Comparison of ENCODE assay signal across 15 mouse cellular contexts in the genomic region with DNA sequence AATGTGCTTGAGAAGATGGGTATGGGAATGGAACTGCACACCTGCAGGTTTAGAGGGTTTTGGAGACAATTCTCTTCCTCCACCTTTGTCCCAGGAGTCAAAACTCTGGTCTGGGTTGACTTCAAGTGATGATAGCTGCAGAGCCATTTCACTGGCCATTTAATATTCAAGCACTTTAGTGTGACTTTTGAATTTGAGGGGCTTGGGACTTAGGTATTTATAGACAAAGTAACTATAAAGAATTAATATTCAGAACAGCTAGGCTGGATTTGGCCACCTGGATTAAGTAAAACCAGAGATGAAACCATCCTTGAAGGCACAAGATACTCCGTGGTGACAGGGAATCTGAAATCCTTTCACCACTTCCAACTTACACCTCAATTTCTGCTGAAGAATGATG. TPM values are rescaled to one million over a fixed set of nuclear protein-coding genes. Genes with fewer than 3 reads are reported as not detected.
DNase-seq lines count a peak whose midpoint lies in the region; ATAC-seq lines count a peak whose summit lies in the region.
"Had no signal": no experiment of that assay in that cellular context is flagged by ENCODE, and none has a peak within 500 bp of the region (broad histone marks: within the 10 kb centered on the region; RNA-seq: fewer than 3 reads in every experiment).

No protein-coding gene starts in this region.

- H3K4me2 ChIP-seq in kidney, embryonic 16.5 days (replicated peaks; ENCODE audit: low read depth, low read length) = 0 out of 2 replicates have a peak overlapping the region, but pooled peaks have one; percentile 81
- peak overlapping the region; percentile 80 for H3K4me2 ChIP-seq in embryonic facial prominence, embryonic 13.5 days
- H3K4me2 ChIP-seq in midbrain, embryonic 13.5 days (replicated peaks) = peak overlapping the region; percentile 90

- no peak overlapping the region for H3K9ac ChIP-seq in kidney, embryonic 16.5 days (replicated peaks; ENCODE audit: low read length)
- no peak overlapping the region for H3K9ac ChIP-seq in embryonic facial prominence, embryonic 13.5 days
- no peak overlapping the region for H3K9ac ChIP-seq in midbrain, embryonic 13.5 days (replicated peaks)
- H3K9ac ChIP-seq: embryonic facial prominence, embryonic 12.5 days had no signal

- H3K9me3 ChIP-seq in erythroblast, embryonic 14.5 days (ENCODE audit: control insufficient read depth, low read length) = no peaks in the 10 kb centered on the region
- no peaks in the 10 kb centered on the region for H3K9me3 ChIP-seq in kidney, embryonic 16.5 days (ENCODE audit: low read length)
- H3K9me3 ChIP-seq in embryonic facial prominence, embryonic 13.5 days = no peaks in the 10 kb centered on the region
- H3K9me3 ChIP-seq in midbrain, embryonic 13.5 days = no peaks in the 10 kb centered on the region
- H3K9me3 ChIP-seq: embryonic facial prominence, embryonic 12.5 days had no signal

- WGBS in kidney, embryonic 16.5 days = 61% methylated on average over 1 of the region's 1 CpGs
- WGBS in embryonic facial prominence, embryonic 13.5 days = 48% methylated on average over 1 of the region's 1 CpGs
- WGBS in midbrain, embryonic 13.5 days = 45% methylated on average over 1 of the region's 1 CpGs

- peaks cover 34% of the 10 kb centered on the region for H3K4me1 ChIP-seq in erythroblast, embryonic 14.5 days (ENCODE audit: control insufficient read depth)
- peaks cover 10% of the 10 kb centered on the region; the same call in 1 of the 2 replicates for H3K4me1 ChIP-seq in kidney, embryonic 16.5 days (ENCODE audit: insufficient read depth, low read length)
- H3K4me1 ChIP-seq in embryonic facial prominence, embryonic 13.5 days = peaks cover 12% of the 10 kb centered on the region
- peaks cover 23% of the 10 kb centered on the region for H3K4me1 ChIP-seq in midbrain, embryonic 13.5 days (replicated peaks)

- H3K4me3 ChIP-seq in erythroblast, embryonic 14.5 days (replicated peaks) = peak overlapping the region; percentile 95
- no peak overlapping the region for H3K4me3 ChIP-seq in kidney, embryonic 16.5 days (ENCODE audit: low read length)
- no peak overlapping the region for H3K4me3 ChIP-seq in embryonic facial prominence, embryonic 13.5 days
- no peak overlapping the region for H3K4me3 ChIP-seq in midbrain, embryonic 13.5 days (replicated peaks)
- H3K4me3 ChIP-seq: heart, adult 2 months had no signal

- H3K27ac ChIP-seq in kidney, embryonic 16.5 days (ENCODE audit: low read length) = no peak overlapping the region
- no peak overlapping the region for H3K27ac ChIP-seq in embryonic facial prominence, embryonic 13.5 days
- no peak overlapping the region for H3K27ac ChIP-seq in midbrain, embryonic 13.5 days
- H3K27ac ChIP-seq: embryonic facial prominence, embryonic 12.5 days; heart, adult 2 months had no signal

- no peak for ATAC-seq in erythroblast, adult 5-6 weeks (replicated peaks; ENCODE audit: low FRiP score, poor library complexity, severe bottlenecking)
- ATAC-seq in kidney, embryonic 16.5 days (ENCODE audit: low FRiP score, low TSS enrichment) = no peak
- no peak for ATAC-seq in embryonic facial prominence, embryonic 13.5 days (ENCODE audit: insufficient number of reproducible peaks, insufficient read depth, low FRiP score, low TSS enrichment, low read depth)
- no peak for ATAC-seq in midbrain, embryonic 13.5 days
- ATAC-seq: hindbrain, postnatal 0 days had no signal

- H3K27me3 ChIP-seq in erythroblast, embryonic 14.5 days (ENCODE audit: control insufficient read depth) = no peaks in the 10 kb centered on the region
- no peaks in the 10 kb centered on the region for H3K27me3 ChIP-seq in kidney, embryonic 16.5 days (ENCODE audit: insufficient read depth, low read length)
- no peaks in the 10 kb centered on the region for H3K27me3 ChIP-seq in embryonic facial prominence, embryonic 13.5 days
- no peaks in the 10 kb centered on the region for H3K27me3 ChIP-seq in midbrain, embryonic 13.5 days
- H3K27me3 ChIP-seq: embryonic facial prominence, embryonic 12.5 days had no signal

- DNase-seq in kidney, adult 8-10 months = no peak
- no peak for DNase-seq in cerebellum, postnatal 14 days
- DNase-seq in gastrocnemius, postnatal 10 days = no peak
- DNase-seq: cerebellum, adult 18-20 months; heart, adult 2 months; kidney, postnatal 36 days; lung, postnatal 14 days; thymus, postnatal 14 days had no signal

- H3K36me3 ChIP-seq in erythroblast, embryonic 14.5 days (ENCODE audit: control insufficient read depth) = peaks cover 33% of the 10 kb centered on the region
- H3K36me3 ChIP-seq in kidney, embryonic 16.5 days (ENCODE audit: insufficient read depth, low read length) = peaks cover 15% of the 10 kb centered on the region
- H3K36me3 ChIP-seq in embryonic facial prominence, embryonic 13.5 days = peaks cover 15% of the 10 kb centered on the region
- peaks cover 21% of the 10 kb centered on the region for H3K36me3 ChIP-seq in midbrain, embryonic 13.5 days

RNA-seq across cellular contexts. Expression of a gene that starts 1.4 kb away (rescaled TPM):
- polyA plus RNA-seq in erythroblast, embryonic 14.5 days (2012) = 0.41 and 0.52 TPM in 2 replicates
- total RNA-seq in erythroblast, adult 5-6 weeks (2015; ENCODE audit: low replicate concordance) = 9.6 and 10.2 TPM in 2 replicates
- total RNA-seq in erythroblast, adult 5-6 weeks (2017; ENCODE audit: low replicate concordance) = 19.2 and 21.7 TPM in 2 replicates
- polyA plus RNA-seq in kidney, embryonic 16.5 days (2015; fragmentation: Nextera tagmentation; extraction: Ambion mirVana) = 32.1 and 32.2 TPM in 2 replicates
- 28.8 and 29.9 TPM in 2 replicates for polyA plus RNA-seq in embryonic facial prominence, embryonic 13.5 days (2015; fragmentation: Nextera tagmentation; extraction: Ambion mirVana)
- 19.0 and 20.3 TPM in 2 replicates for polyA plus RNA-seq in midbrain, embryonic 13.5 days (2015; fragmentation: Nextera tagmentation; extraction: Ambion mirVana)
- 10 to 100 TPM; 20.0 to 20.2 TPM for total RNA-seq in gastrocnemius, postnatal 10 days (2021)

RNA-seq across cellular contexts. Expression of a gene that starts 35.0 kb away (rescaled TPM):
- polyA plus RNA-seq in erythroblast, embryonic 14.5 days (2012) = 4.6 and 5.9 TPM in 2 replicates
- 103 and 109 TPM in 2 replicates for total RNA-seq in erythroblast, adult 5-6 weeks (2015; ENCODE audit: low replicate concordance)
- total RNA-seq in erythroblast, adult 5-6 weeks (2017; ENCODE audit: low replicate concordance) = 109 and 137 TPM in 2 replicates
- 324 and 325 TPM in 2 replicates for polyA plus RNA-seq in kidney, embryonic 16.5 days (2015; fragmentation: Nextera tagmentation; extraction: Ambion mirVana)
- 332 TPM in 2 replicates for polyA plus RNA-seq in embryonic facial prominence, embryonic 13.5 days (2015; fragmentation: Nextera tagmentation; extraction: Ambion mirVana)
- 452 and 486 TPM in 2 replicates for polyA plus RNA-seq in midbrain, embryonic 13.5 days (2015; fragmentation: Nextera tagmentation; extraction: Ambion mirVana)
- 100 to 1,000 TPM; 202 to 209 TPM for total RNA-seq in gastrocnemius, postnatal 10 days (2021)

Comparison
In these comparisons a context has a peak if more than half of its experiments do, and no peak if none do; other contexts are left out.
1. RNA of a gene that starts 1.4 kb away (polyA plus RNA-seq): 32.1 to 32.2 TPM in kidney, embryonic 16.5 days, 28.8 to 29.9 TPM in embryonic facial prominence, embryonic 13.5 days and 19.0 to 20.3 TPM in midbrain, embryonic 13.5 days; 0.41 to 0.52 TPM in erythroblast, embryonic 14.5 days; every median in the first group is over 10 times any median in the second.
2. RNA of a gene that starts 35.0 kb away (polyA plus RNA-seq): 452 to 486 TPM in midbrain, embryonic 13.5 days, 332 TPM in embryonic facial prominence, embryonic 13.5 days and 324 to 325 TPM in kidney, embryonic 16.5 days; 4.6 to 5.9 TPM in erythroblast, embryonic 14.5 days; every median in the first group is over 10 times any median in the second.
3. Peak in every context shown above with its lines, with median percentiles within 50 percentile points of each other: H3K4me2 ChIP-seq.